ENCODE assay signal across 26 mouse cellular contexts in the genomic region with DNA sequence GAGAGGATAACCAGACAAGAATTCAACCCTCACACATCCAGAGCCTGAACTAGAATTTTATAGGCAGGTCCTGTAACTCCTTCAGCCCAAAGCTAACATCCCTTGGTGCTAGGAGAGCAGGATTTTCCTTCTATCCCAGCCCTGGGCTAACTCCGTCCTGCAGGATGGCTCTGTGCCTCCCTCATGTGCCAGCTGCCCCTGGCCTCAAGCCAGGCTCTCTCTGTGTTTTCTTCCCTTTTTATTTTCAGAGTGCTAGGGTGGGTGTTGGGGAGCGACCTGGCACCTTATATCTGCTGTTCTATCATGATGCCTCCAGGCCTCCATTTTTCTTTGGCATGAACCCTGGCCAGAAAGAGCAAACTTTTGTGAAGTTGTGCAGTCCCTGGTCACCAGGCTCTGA. TPM values are rescaled to one million over a fixed set of nuclear protein-coding genes. Genes with fewer than 3 reads are reported as not detected.
DNase-seq lines count a peak whose midpoint lies in the region; ATAC-seq lines count a peak whose summit lies in the region.
"Had no signal": no experiment of that assay in that cellular context is flagged by ENCODE, and none has a peak within 500 bp of the region (broad histone marks: within the 10 kb centered on the region; RNA-seq: fewer than 3 reads in every experiment).

No protein-coding gene starts in this region.

- H3K4me2 ChIP-seq in heart, embryonic 13.5 days = no peak overlapping the region
- H3K4me2 ChIP-seq: forebrain, embryonic 15.5 days; hindbrain, embryonic 13.5 days; midbrain, embryonic 13.5 days; neural tube, embryonic 15.5 days had no signal

- H3K9me3 ChIP-seq in heart, embryonic 13.5 days = no peaks in the 10 kb centered on the region
- H3K9me3 ChIP-seq: forebrain, embryonic 15.5 days; hindbrain, embryonic 13.5 days; midbrain, embryonic 13.5 days; neural tube, embryonic 15.5 days had no signal

- peak; percentile 76 to 82 for DNase-seq in cerebellum, postnatal 10 days
- DNase-seq in heart, postnatal 25 days (ENCODE audit: low spot score) = no peak
- peak; percentile 36 to 42 for DNase-seq in right cerebral cortex, postnatal 10 days (ENCODE audit: low spot score in 2 of 2)
- no peak for DNase-seq in right cerebral cortex, postnatal 25 days
- peak; percentile 28 to 30 for DNase-seq in layer of hippocampus, postnatal 10 days (ENCODE audit: low spot score in 2 of 2)
- DNase-seq: gastrocnemius, postnatal 25 days; kidney, postnatal 36 days; liver; spleen, adult 18-20 months; thymus, adult 18-20 months had no signal

- no peak for ATAC-seq in cerebellum, adult (ENCODE audit: insufficient number of reproducible peaks, low FRiP score, low TSS enrichment)
- no peak for ATAC-seq in heart, embryonic 13.5 days (ENCODE audit: extremely low read depth, insufficient number of reproducible peaks, low FRiP score, low TSS enrichment)
- ATAC-seq: forebrain, embryonic 15.5 days; intestine, embryonic 16.5 days; midbrain, embryonic 13.5 days had no signal

- no peak overlapping the region for H3K4me3 ChIP-seq in heart, embryonic 13.5 days
- H3K4me3 ChIP-seq: forebrain, embryonic 15.5 days; hindbrain, embryonic 13.5 days; midbrain, embryonic 13.5 days; neural tube, embryonic 15.5 days had no signal

- intact Hi-C loops in heart, postnatal 25 days (cut with DNase I) = no loop called here

- no peaks in the 10 kb centered on the region for H3K36me3 ChIP-seq in heart, embryonic 13.5 days
- H3K36me3 ChIP-seq: forebrain, embryonic 15.5 days; hindbrain, embryonic 13.5 days; midbrain, embryonic 13.5 days; neural tube, embryonic 15.5 days had no signal

- H3K27me3 ChIP-seq in heart, embryonic 13.5 days (replicated peaks) = no peaks in the 10 kb centered on the region
- H3K27me3 ChIP-seq: forebrain, embryonic 15.5 days; hindbrain, embryonic 13.5 days; midbrain, embryonic 13.5 days; neural tube, embryonic 15.5 days had no signal

- peaks cover 29% of the 10 kb centered on the region for H3K4me1 ChIP-seq in heart, embryonic 13.5 days
- H3K4me1 ChIP-seq: neural tube, embryonic 15.5 days had no signal

- H3K27ac ChIP-seq in heart, embryonic 13.5 days (replicated peaks) = no peak overlapping the region
- H3K27ac ChIP-seq: forebrain, embryonic 15.5 days; hindbrain, embryonic 13.5 days; midbrain, embryonic 13.5 days; neural tube, embryonic 15.5 days had no signal

- H3K9ac ChIP-seq in heart, embryonic 13.5 days = 0 out of 2 replicates have a peak overlapping the region, but pooled peaks have one; percentile 44
- H3K9ac ChIP-seq: forebrain, embryonic 15.5 days; hindbrain, embryonic 13.5 days; midbrain, embryonic 13.5 days; neural tube, embryonic 15.5 days had no signal

- 62% methylated on average over 2 of the region's 2 CpGs for WGBS in heart, embryonic 13.5 days

RNA-seq across cellular contexts. Expression of a gene that starts 3.4 kb away (rescaled TPM):
- polyA plus RNA-seq in heart, embryonic 13.5 days (2015; fragmentation: Nextera tagmentation; extraction: Ambion mirVana) = 0.90 and 1.3 TPM in 2 replicates
- total RNA-seq in heart, postnatal 25 days (2021) = 1 to 10 TPM; 3.6 to 5.8 TPM
- total RNA-seq in layer of hippocampus, postnatal 10 days (2021) = not detected
- total RNA-seq: CH12.LX; gastrocnemius, postnatal 25 days; layer of hippocampus, postnatal 25 days; megakaryocyte progenitor cell, adult 5-6 weeks; MEL had no signal
- polyA plus RNA-seq: embryonic facial prominence, embryonic 11.5 days; forebrain, embryonic 15.5 days; hindbrain, embryonic 13.5 days; kidney, embryonic 14.5 days; liver, embryonic 16.5 days; midbrain, embryonic 13.5 days; neural tube, embryonic 15.5 days had no signal

RNA-seq across cellular contexts. Expression of a gene that starts 43.4 kb away (rescaled TPM):
- 6.0 and 6.4 TPM in 2 replicates for polyA plus RNA-seq in heart, embryonic 13.5 days (2015; fragmentation: Nextera tagmentation; extraction: Ambion mirVana)
- 1 to 10 TPM; 6.3 to 7.4 TPM for total RNA-seq in heart, postnatal 25 days (2021)
- total RNA-seq in layer of hippocampus, postnatal 10 days (2021) = 10 to 100 TPM; 18.3 to 19.6 TPM
- total RNA-seq: megakaryocyte progenitor cell, adult 5-6 weeks; MEL had no signal

RNA-seq across cellular contexts. Expression of a gene that starts 45.9 kb away (rescaled TPM):
- 0.27 TPM in 1 of 2 replicates, not detected in the other for polyA plus RNA-seq in heart, embryonic 13.5 days (2015; fragmentation: Nextera tagmentation; extraction: Ambion mirVana)
- total RNA-seq in heart, postnatal 25 days (2021) = under 1 TPM; 0.78 to 0.83 TPM
- not detected for total RNA-seq in layer of hippocampus, postnatal 10 days (2021)
- total RNA-seq: CH12.LX; gastrocnemius, postnatal 25 days; layer of hippocampus, postnatal 25 days; left cerebral cortex, postnatal 36 days; megakaryocyte progenitor cell, adult 5-6 weeks; MEL had no signal
- polyA plus RNA-seq: cortical plate, adult 2 months; embryonic facial prominence, embryonic 11.5 days; forebrain, embryonic 15.5 days; hindbrain, embryonic 13.5 days; intestine, embryonic 16.5 days; kidney, embryonic 14.5 days; midbrain, embryonic 13.5 days; neural tube, embryonic 15.5 days had no signal

Comparison
In these comparisons a context has a peak if more than half of its experiments do, and no peak if none do; other contexts are left out.
1. DNase-seq: peak in cerebellum, postnatal 10 days (2 of 2), right cerebral cortex, postnatal 10 days (2 of 2) and layer of hippocampus, postnatal 10 days (2 of 2); none in heart, postnatal 25 days (single experiment) and right cerebral cortex, postnatal 25 days (single experiment).
2. RNA of a gene that starts 3.4 kb away (total RNA-seq): 3.6 to 5.8 TPM in heart, postnatal 25 days; not detected in layer of hippocampus, postnatal 10 days; every median in the first group is over 4 times any median in the second.